Comparison of ENCODE assay signal across 20 mouse cellular contexts in the genomic region with DNA sequence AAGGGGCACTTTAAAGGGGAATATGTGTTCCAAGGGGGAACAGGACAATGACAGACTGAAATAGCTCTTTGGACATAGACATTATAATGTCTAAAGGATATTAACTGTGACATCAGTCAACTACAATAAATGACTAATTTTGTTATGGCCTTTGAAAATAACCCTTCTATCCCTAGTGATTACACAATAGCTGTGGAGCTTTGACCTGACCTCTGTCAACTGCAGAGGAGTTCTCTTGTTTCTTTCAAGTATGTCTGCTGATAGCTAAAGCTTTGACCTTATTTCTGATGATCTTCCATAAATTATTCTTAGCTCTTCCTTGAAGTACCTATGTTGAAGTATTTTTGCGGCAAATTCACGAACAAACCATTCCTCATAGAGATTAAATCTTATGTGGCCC.
DNase-seq lines count a peak whose midpoint lies in the region; ATAC-seq and TF ChIP-seq lines count a peak whose summit lies in the region.
"Had no signal": no experiment of that assay in that cellular context is flagged by ENCODE, and none has a peak within 500 bp of the region (broad histone marks: within the 10 kb centered on the region; RNA-seq: fewer than 3 reads in every experiment).

No protein-coding gene starts in this region.

- no peak overlapping the region for H3K4me2 ChIP-seq in liver, postnatal 0 days (ENCODE audit: low read depth, low read length)

- no peaks in the 10 kb centered on the region for H3K9me3 ChIP-seq in liver, postnatal 0 days (ENCODE audit: low read length)
- H3K9me3 ChIP-seq: G1E had no signal

- TF ChIP-seq POLR2A in liver, adult 2 months (IDR thresholded peaks at IDR 0.05; ENCODE audit: extremely low read depth, insufficient read depth, low read length) = no peak

- no peak for TF ChIP-seq EP300 in liver, postnatal 0 days (IDR thresholded peaks at IDR 0.05; ENCODE audit: low read depth)

- ATAC-seq in liver, postnatal 0 days = no peak
- ATAC-seq: Patski had no signal

- no peaks in the 10 kb centered on the region for H3K36me3 ChIP-seq in liver, adult 2 months (ENCODE audit: control insufficient read depth, insufficient read depth, low read length)
- H3K36me3 ChIP-seq in liver, postnatal 0 days (replicated peaks; ENCODE audit: insufficient read depth, low read length) = no peaks in the 10 kb centered on the region
- H3K36me3 ChIP-seq: G1E had no signal

- H3K9ac ChIP-seq in liver, adult 2 months (ENCODE audit: low read depth, low read length) = no peak overlapping the region
- no peak overlapping the region for H3K9ac ChIP-seq in liver, postnatal 0 days (replicated peaks)

- no peak overlapping the region for H3K4me3 ChIP-seq in left cerebral cortex, adult 2 months
- H3K4me3 ChIP-seq in liver, adult 2 months (ENCODE audit: insufficient read depth, low read depth, low read length) = no peak overlapping the region
- H3K4me3 ChIP-seq in liver, postnatal 0 days (ENCODE audit: low read depth, low read length) = no peak overlapping the region

- no peaks in the 10 kb centered on the region for H3K27me3 ChIP-seq in liver, adult 2 months (ENCODE audit: control insufficient read depth, insufficient read depth, low read length)
- no peaks in the 10 kb centered on the region for H3K27me3 ChIP-seq in liver, postnatal 0 days (ENCODE audit: insufficient read depth, low read length)
- H3K27me3 ChIP-seq: CH12.LX, Patski had no signal

- no peak for TF ChIP-seq CTCF in left cerebral cortex, adult 2 months (IDR thresholded peaks at IDR 0.05)
- TF ChIP-seq CTCF in liver, adult 2 months (IDR thresholded peaks at IDR 0.05; ENCODE audit: low read depth, low read length) = no peak
- no peak for TF ChIP-seq CTCF in liver, postnatal 0 days (IDR thresholded peaks at IDR 0.05; ENCODE audit: low read depth)

- peak overlapping the region; percentile 50; the same call in 1 of the 2 replicates for H3K27ac ChIP-seq in left cerebral cortex, adult 2 months
- no peak overlapping the region for H3K27ac ChIP-seq in liver, adult 2 months (replicated peaks; ENCODE audit: insufficient read depth, low read depth, low read length)
- H3K27ac ChIP-seq in liver, postnatal 0 days (ENCODE audit: low read depth) = no peak overlapping the region

- intact Hi-C loops in left cerebral cortex, adult 2 months (cut with DNase I) = loop anchor here (10.0 kb wide), 1 partner anchor 385 kb away; no protein-coding TSS in a partner anchor

- peaks cover 7% of the 10 kb centered on the region for H3K4me1 ChIP-seq in liver, adult 2 months (ENCODE audit: control insufficient read depth, insufficient read depth, low read length)
- no peaks in the 10 kb centered on the region for H3K4me1 ChIP-seq in liver, postnatal 0 days (ENCODE audit: insufficient read depth)

- 92% methylated on average over 2 of the region's 2 CpGs for WGBS in liver, adult 2 months
- 71% methylated on average over 2 of the region's 2 CpGs for WGBS in liver, postnatal 0 days (ENCODE audit: insufficient replicate concordance)

- no peaks in the 10 kb centered on the region for H3K79me2 ChIP-seq in liver, adult 2 months (ENCODE audit: control insufficient read depth, insufficient read depth, low read length)

- DNase-seq in left cerebral cortex, adult 2 months (ENCODE audit: extremely low spot score in 1 of 2, low spot score in 2 of 2) = no peak
- DNase-seq in left cerebral cortex, adult 18-20 months (ENCODE audit: low spot score in 2 of 2) = no peak
- peak; percentile 87 for DNase-seq in liver, adult 2 months (ENCODE audit: extremely low read depth, low read depth, low spot score)
- DNase-seq in liver, postnatal 0 days = no peak
- DNase-seq in 416B (ENCODE audit: low read depth) = peak; percentile 67
- DNase-seq in thymus, postnatal 4 days = no peak
- DNase-seq: adrenal gland, adult 2 months; adrenal gland, adult 8-10 months; adrenal gland, postnatal 10 days; adrenal gland, postnatal 14 days; adrenal gland, postnatal 25 days; adrenal gland, postnatal 36 days; B cell, adult 2 months; cerebellum, adult 11 months; cerebellum, adult 11-12 months; cerebellum, adult 18-20 months; cerebellum, adult 2 months had no signal

Comparison
In these comparisons a context has a peak if more than half of its experiments do, and no peak if none do; other contexts are left out.
1. DNase-seq: peak in liver, adult 2 months (single experiment) and 416B (single experiment); none in left cerebral cortex, adult 2 months (0 of 2), left cerebral cortex, adult 18-20 months (0 of 2), liver, postnatal 0 days (single experiment) and thymus, postnatal 4 days (single experiment).